10 mouse cellular contexts compared by ENCODE assay signal in the genomic region with DNA sequence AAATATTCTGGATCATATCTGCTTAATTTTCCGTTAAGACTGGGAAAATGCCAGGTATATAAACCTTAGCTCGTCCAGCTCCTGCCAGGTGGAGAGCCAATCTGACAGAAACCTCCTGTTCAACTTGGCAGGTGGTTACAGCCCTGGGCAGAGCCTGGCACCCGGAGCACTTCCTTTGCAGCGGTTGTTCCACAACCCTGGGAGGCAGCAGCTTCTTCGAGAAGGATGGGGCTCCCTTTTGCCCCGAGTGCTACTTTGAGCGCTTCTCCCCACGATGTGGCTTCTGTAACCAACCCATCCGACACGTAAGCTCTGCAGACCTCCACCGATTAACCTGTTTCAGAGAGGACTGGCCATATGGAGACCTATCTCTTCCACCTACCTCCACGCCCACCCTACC. TPM values are rescaled to one million over a fixed set of nuclear protein-coding genes. Genes with fewer than 3 reads are reported as not detected.
DNase-seq lines count a peak whose midpoint lies in the region; ATAC-seq and TF ChIP-seq lines count a peak whose summit lies in the region.
"Had no signal": no experiment of that assay in that cellular context is flagged by ENCODE, and none has a peak within 500 bp of the region (broad histone marks: within the 10 kb centered on the region; RNA-seq: fewer than 3 reads in every experiment).

No protein-coding gene starts in this region.

- TF ChIP-seq CTCF in kidney, postnatal 0 days (IDR thresholded peaks at IDR 0.05; ENCODE audit: low read depth) = no peak

- no peak overlapping the region for H3K27ac ChIP-seq in kidney, postnatal 0 days
- H3K27ac ChIP-seq in embryonic facial prominence, embryonic 15.5 days (replicated peaks) = no peak overlapping the region
- no peak overlapping the region for H3K27ac ChIP-seq in limb, embryonic 11.5 days (replicated peaks; ENCODE audit: low read depth, low read length)

- ATAC-seq in kidney, postnatal 0 days (replicated peaks; ENCODE audit: low FRiP score, low read depth) = no peak
- ATAC-seq in embryonic facial prominence, embryonic 15.5 days (ENCODE audit: insufficient number of reproducible peaks, low FRiP score, low TSS enrichment, low read depth) = no peak
- ATAC-seq in limb, embryonic 11.5 days (ENCODE audit: insufficient number of reproducible peaks, low FRiP score, low TSS enrichment, low read depth) = no peak

- H3K4me1 ChIP-seq in kidney, postnatal 0 days (replicated peaks; ENCODE audit: insufficient read depth, low read length) = peaks cover 14% of the 10 kb centered on the region; the same call in 1 of the 2 replicates
- H3K4me1 ChIP-seq in embryonic facial prominence, embryonic 15.5 days = peaks cover 29% of the 10 kb centered on the region
- H3K4me1 ChIP-seq in limb, embryonic 11.5 days (ENCODE audit: control insufficient read depth, insufficient read depth, low read length) = peaks cover 7% of the 10 kb centered on the region; the same call in 1 of the 2 replicates

- H3K4me2 ChIP-seq in kidney, postnatal 0 days (ENCODE audit: low read length) = peak overlapping the region; percentile 52
- peak overlapping the region; percentile 39 for H3K4me2 ChIP-seq in embryonic facial prominence, embryonic 15.5 days (replicated peaks)
- H3K4me2 ChIP-seq in limb, embryonic 11.5 days (ENCODE audit: low read depth, severe bottlenecking) = peak overlapping the region; percentile 58

- H3K36me3 ChIP-seq in kidney, postnatal 0 days (ENCODE audit: insufficient read depth, low read length) = peaks cover 5% of the 10 kb centered on the region; the same call in 1 of the 2 replicates
- H3K36me3 ChIP-seq in embryonic facial prominence, embryonic 15.5 days = peaks cover 30% of the 10 kb centered on the region
- H3K36me3 ChIP-seq in limb, embryonic 11.5 days (ENCODE audit: control insufficient read depth, insufficient read depth, low read length) = no peaks in the 10 kb centered on the region

- no peaks in the 10 kb centered on the region for H3K27me3 ChIP-seq in kidney, postnatal 0 days (ENCODE audit: insufficient read depth, low read length)
- no peaks in the 10 kb centered on the region for H3K27me3 ChIP-seq in embryonic facial prominence, embryonic 15.5 days
- no peaks in the 10 kb centered on the region for H3K27me3 ChIP-seq in limb, embryonic 11.5 days (ENCODE audit: control insufficient read depth, insufficient read depth, low read length)

- no peak overlapping the region for H3K4me3 ChIP-seq in kidney, postnatal 0 days (replicated peaks; ENCODE audit: low read depth, low read length)
- peak overlapping the region; percentile 14; the same call in 1 of the 2 replicates for H3K4me3 ChIP-seq in embryonic facial prominence, embryonic 15.5 days (replicated peaks)
- peak overlapping the region; percentile 23; the same call in 1 of the 2 replicates for H3K4me3 ChIP-seq in limb, embryonic 11.5 days (ENCODE audit: low read depth, low read length)

- DNase-seq in kidney, postnatal 0 days (ENCODE audit: low spot score) = no peak
- no peak for DNase-seq in kidney, adult 18-20 months
- DNase-seq in limb, embryonic 11.5 days (ENCODE audit: low spot score) = no peak
- peak; percentile 30 for DNase-seq in thymus, postnatal 0 days (ENCODE audit: low spot score)
- DNase-seq in lung, postnatal 36 days = no peak
- DNase-seq in urinary bladder, adult 18-20 months (ENCODE audit: low spot score in 2 of 2) = no peak
- no peak for DNase-seq in frontal cortex, postnatal 14 days (ENCODE audit: low spot score in 2 of 2)
- DNase-seq: heart, adult 18-20 months had no signal

- H3K9ac ChIP-seq in kidney, postnatal 0 days (ENCODE audit: low read depth, low read length) = peak overlapping the region; percentile 23; the same call in 1 of the 2 replicates
- H3K9ac ChIP-seq in embryonic facial prominence, embryonic 15.5 days = no peak overlapping the region
- H3K9ac ChIP-seq in limb, embryonic 11.5 days (ENCODE audit: low read length) = no peak overlapping the region

- WGBS in kidney, postnatal 0 days = 41% methylated on average over 12 of the region's 12 CpGs
- 45% methylated on average over 12 of the region's 12 CpGs for WGBS in embryonic facial prominence, embryonic 15.5 days
- 44% methylated on average over 12 of the region's 12 CpGs for WGBS in limb, embryonic 11.5 days

- no peaks in the 10 kb centered on the region for H3K9me3 ChIP-seq in kidney, postnatal 0 days (replicated peaks; ENCODE audit: low read length)
- H3K9me3 ChIP-seq in embryonic facial prominence, embryonic 15.5 days (replicated peaks) = no peaks in the 10 kb centered on the region
- H3K9me3 ChIP-seq in limb, embryonic 11.5 days (ENCODE audit: control insufficient read depth, low read length) = no peaks in the 10 kb centered on the region

RNA-seq across cellular contexts. Expression of gene Tgfb1i1, which starts 5.3 kb away (rescaled TPM):
- 78.8 and 90.7 TPM in 2 replicates for polyA plus RNA-seq in kidney, postnatal 0 days (2015; fragmentation: Nextera tagmentation; extraction: Ambion mirVana)
- 86.1 and 86.5 TPM in 2 replicates for polyA plus RNA-seq in embryonic facial prominence, embryonic 15.5 days (2015; fragmentation: Nextera tagmentation; extraction: Ambion mirVana)
- 14.3 and 15.6 TPM in 2 replicates for polyA plus RNA-seq in limb, embryonic 11.5 days (2014; fragmentation: Nextera tagmentation; extraction: Ambion mirVana)
- 12.7 and 13.9 TPM in 2 replicates for polyA plus RNA-seq in thymus, postnatal 0 days (2015; fragmentation: Nextera tagmentation; extraction: Ambion mirVana)

RNA-seq across cellular contexts. Expression of gene Slc5a2, which starts 13.5 kb away (rescaled TPM):
- polyA plus RNA-seq in kidney, postnatal 0 days (2015; fragmentation: Nextera tagmentation; extraction: Ambion mirVana) = 6.6 and 8.5 TPM in 2 replicates
- not detected in 2 replicates for polyA plus RNA-seq in embryonic facial prominence, embryonic 15.5 days (2015; fragmentation: Nextera tagmentation; extraction: Ambion mirVana)
- not detected in 2 replicates for polyA plus RNA-seq in limb, embryonic 11.5 days (2014; fragmentation: Nextera tagmentation; extraction: Ambion mirVana)
- polyA plus RNA-seq in thymus, postnatal 0 days (2015; fragmentation: Nextera tagmentation; extraction: Ambion mirVana) = not detected in 2 replicates
- polyA plus RNA-seq: liver, adult 2 months had no signal

RNA-seq across cellular contexts. Expression of gene 9130023H24Rik, which starts 14.1 kb away (rescaled TPM):
- 6.7 and 8.3 TPM in 2 replicates for polyA plus RNA-seq in kidney, postnatal 0 days (2015; fragmentation: Nextera tagmentation; extraction: Ambion mirVana)
- polyA plus RNA-seq in embryonic facial prominence, embryonic 15.5 days (2015; fragmentation: Nextera tagmentation; extraction: Ambion mirVana) = 7.8 and 9.1 TPM in 2 replicates
- 10.2 and 11.4 TPM in 2 replicates for polyA plus RNA-seq in limb, embryonic 11.5 days (2014; fragmentation: Nextera tagmentation; extraction: Ambion mirVana)
- 4.8 and 5.5 TPM in 2 replicates for polyA plus RNA-seq in thymus, postnatal 0 days (2015; fragmentation: Nextera tagmentation; extraction: Ambion mirVana)

RNA-seq across cellular contexts. Expression of gene Armc5, which starts 14.8 kb away (rescaled TPM):
- 17.0 and 17.1 TPM in 2 replicates for polyA plus RNA-seq in kidney, postnatal 0 days (2015; fragmentation: Nextera tagmentation; extraction: Ambion mirVana)
- polyA plus RNA-seq in embryonic facial prominence, embryonic 15.5 days (2015; fragmentation: Nextera tagmentation; extraction: Ambion mirVana) = 19.4 and 19.6 TPM in 2 replicates
- polyA plus RNA-seq in limb, embryonic 11.5 days (2014; fragmentation: Nextera tagmentation; extraction: Ambion mirVana) = 9.7 and 10.0 TPM in 2 replicates
- polyA plus RNA-seq in thymus, postnatal 0 days (2015; fragmentation: Nextera tagmentation; extraction: Ambion mirVana) = 16.2 and 16.6 TPM in 2 replicates

RNA-seq across cellular contexts. Expression of gene Cox6a2, which starts 45.8 kb away (rescaled TPM):
- not detected in 2 replicates for polyA plus RNA-seq in kidney, postnatal 0 days (2015; fragmentation: Nextera tagmentation; extraction: Ambion mirVana)
- polyA plus RNA-seq in embryonic facial prominence, embryonic 15.5 days (2015; fragmentation: Nextera tagmentation; extraction: Ambion mirVana) = 51.6 and 67.7 TPM in 2 replicates
- polyA plus RNA-seq in limb, embryonic 11.5 days (2014; fragmentation: Nextera tagmentation; extraction: Ambion mirVana) = 0.70 and 0.92 TPM in 2 replicates
- 3.0 and 4.0 TPM in 2 replicates for polyA plus RNA-seq in thymus, postnatal 0 days (2015; fragmentation: Nextera tagmentation; extraction: Ambion mirVana)
